Mouse (Mus musculus): ENCODE measurements around the gene Sarm1.
"Not testable (repeated sequence)": the region's sequence is repeated elsewhere in the genome, so short reads cannot be mapped to it uniquely, and the experiment has no call there.

The Sarm1 gene

DNA sequence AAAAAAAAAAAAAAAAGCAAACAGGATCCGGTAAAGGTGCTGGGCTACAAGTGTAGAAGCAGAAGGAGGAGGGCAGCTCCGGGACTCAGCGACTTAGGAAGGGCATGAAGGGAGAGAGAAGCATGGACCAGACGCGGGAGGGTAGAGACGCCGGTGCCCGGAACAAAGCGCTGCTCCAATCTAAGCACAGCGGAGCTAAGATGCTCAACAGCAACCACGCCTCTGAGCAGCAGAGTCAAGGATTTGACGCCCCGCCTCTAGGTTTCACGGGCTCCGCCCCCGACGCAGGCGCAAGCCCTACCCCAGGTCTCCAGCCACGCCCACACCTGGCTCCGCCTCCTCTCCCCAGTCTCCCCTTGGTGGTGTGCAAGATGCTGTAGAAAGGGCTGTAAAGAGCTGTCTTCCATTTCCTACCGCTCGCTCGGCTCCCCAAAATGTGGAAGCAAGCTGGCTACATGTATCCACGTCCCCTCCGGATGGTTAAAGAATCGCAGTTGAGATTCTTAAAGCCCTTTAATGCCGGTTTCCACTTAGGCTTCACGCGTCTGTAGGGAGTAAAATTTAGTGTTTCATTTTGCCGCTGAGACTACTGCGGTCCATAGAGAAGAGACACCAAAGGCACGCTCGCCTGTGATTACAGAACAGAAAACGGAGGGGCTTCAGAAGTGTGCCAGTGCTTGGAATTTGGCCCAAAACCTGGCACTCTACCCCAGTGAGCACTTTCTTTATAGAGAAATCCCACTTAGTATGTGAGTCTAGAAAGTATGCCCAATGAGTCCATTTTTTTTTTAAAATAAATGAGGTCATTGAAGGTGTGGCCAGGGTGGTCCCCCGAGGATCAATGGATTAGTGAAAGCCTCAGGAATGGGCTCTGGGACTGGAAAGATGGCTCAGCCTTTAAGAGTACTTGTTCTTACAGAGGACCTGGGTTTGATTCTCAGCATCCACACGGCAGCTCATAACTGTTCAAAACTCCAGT lies at the start of gene Sarm1:
TSS of gene Sarm1 (minus strand) at position 211 of the 979 bp plus-strand sequence.
- peak; percentile 91 for DNase-seq

- no peak for DNase-seq
Measured at GRCm38 (mm10) chr11:78545181-78545580, 47.6 kb upstream of the Sarm1 start.

DNA sequence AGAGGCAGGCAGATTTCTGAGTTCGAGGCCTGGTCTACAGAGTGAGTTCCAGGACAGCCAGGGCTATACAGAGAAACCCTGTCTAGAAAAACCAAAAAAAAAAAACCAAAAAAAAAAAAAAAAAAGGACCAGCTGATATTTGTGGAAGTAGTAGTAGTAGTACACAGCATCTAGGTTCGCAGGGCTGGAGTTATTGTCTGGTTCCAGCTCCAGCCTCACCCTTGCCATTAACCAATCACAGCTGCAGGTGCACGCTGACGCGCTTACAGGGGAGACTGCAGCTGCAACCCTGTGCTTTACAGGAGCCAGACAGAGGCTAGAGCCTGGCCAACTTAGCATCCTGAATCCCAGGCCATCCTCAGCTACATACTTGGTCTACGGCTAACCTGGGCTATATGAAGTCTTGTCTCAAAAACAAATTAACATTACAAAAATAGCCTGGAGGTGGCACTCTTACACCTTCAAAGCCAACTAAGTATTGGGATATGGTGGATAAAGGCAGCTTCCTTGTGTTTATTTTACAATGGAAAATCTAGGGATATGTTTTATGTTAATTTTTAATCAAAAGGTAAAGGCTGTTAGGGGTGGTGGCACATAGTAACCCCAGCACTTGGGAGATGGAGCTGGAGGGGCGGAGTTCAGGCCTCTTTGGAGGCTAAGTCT lies 47.0 kb upstream of the Sarm1 start:
- DNase-seq = no peak

DNA sequence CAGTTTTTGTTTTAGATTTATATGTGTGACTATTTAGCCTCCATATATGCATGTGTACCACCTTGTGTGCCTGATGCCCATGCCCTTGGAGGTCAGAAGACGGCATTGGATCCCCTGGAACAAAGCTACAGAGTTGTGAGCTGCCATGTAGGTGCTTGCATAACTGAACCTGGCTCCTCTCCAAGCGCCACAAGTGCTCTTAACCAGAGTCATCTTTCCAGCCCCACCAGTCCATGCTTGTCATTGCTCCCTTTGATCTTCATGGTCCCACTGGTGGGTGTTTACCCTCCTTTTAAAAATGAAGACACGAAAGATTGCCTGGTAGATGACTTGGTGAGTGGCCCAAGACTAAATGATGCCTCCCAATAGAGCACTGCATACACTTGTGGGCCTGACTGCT lies 42.8 kb upstream of the Sarm1 start:
- DNase-seq = no peak

GRCm38 (mm10) chr11:78536690-78537084 lies 39.1 kb upstream of the Sarm1 start:
- no peak for DNase-seq

DNA sequence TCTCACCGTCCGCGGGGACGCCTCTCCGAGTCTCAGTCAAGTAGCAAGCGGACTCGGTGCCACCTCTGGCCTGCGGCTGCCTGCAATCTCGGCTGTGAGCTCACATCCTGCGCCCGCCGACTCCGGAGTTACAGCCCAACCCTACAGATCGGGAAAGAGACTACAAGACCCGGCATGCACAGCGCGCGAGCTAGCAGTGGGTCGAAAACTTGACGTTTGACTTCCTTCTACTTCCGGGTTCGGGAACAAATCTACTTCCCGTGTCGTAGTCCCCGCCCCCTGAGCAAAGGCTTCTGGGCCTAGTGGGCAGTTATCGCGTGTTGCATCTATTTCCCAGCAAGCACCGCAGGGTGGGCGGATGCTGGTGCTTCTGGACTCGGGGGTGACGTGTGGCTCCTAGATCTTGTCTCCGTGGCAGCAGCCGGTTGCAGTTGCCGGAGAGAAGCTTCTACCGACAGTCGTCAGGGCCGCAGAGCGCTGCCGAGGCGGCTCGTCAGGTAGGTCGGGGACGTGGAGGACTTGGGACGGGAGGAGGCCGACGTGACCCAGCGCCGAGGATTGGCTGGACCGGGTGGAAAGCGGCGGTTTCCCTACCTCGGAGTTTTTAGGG lies 38.6 kb upstream of the Sarm1 start, which contains the start of the genes Tnfaip1 and Ift20:
TSS of gene Tnfaip1 (minus strand) at position 253 of the 610 bp plus-strand sequence.
TSS of gene Ift20 (plus strand) at position 282 of the 610 bp plus-strand sequence.
- peak; percentile 99 for DNase-seq

GRCm38 (mm10) chr11:78535376-78536079 lies 38.0 kb upstream of the Sarm1 start:
- peak; percentile 72 for DNase-seq

DNA sequence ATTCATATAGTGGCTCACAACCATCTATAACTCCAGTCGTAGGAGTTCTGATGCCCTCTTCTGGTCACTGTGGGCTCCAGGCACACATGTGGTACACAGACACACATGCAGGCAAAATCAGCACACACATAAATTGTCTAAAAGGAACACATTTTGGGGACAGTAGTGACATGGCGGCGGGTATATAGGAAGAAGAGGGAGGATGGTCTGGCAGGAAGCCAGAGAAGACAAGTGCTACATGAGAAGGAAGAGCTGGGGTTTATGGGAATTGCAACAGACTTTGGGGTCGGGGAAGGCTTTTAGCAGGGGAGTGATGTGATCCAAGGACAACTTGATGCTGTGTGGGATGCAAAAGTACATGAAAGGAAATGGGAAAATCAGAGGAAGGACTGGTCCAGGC lies 37.0 kb upstream of the Sarm1 start:
- no peak for DNase-seq

DNA sequence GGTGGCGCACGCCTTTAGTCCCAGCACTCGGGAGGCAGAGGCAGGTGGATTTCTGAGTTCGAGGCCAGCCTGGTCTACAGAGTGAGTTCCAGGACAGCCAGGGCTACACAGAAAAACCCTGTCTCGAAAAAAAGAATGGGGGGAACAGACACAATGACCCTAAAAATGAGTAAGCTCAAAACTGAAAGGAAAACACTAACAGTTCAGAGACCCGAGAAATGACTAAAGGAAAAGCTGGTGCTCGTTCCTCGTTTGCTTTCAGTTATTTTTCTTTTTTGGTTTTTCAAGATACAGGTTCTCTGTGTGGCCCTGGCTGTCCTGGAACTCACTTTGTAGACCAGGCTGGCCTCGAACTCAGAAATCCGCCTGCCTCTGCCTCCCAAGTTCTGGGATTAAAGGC lies 34.0 kb upstream of the Sarm1 start:
- not testable (repeated sequence) for DNase-seq

DNA sequence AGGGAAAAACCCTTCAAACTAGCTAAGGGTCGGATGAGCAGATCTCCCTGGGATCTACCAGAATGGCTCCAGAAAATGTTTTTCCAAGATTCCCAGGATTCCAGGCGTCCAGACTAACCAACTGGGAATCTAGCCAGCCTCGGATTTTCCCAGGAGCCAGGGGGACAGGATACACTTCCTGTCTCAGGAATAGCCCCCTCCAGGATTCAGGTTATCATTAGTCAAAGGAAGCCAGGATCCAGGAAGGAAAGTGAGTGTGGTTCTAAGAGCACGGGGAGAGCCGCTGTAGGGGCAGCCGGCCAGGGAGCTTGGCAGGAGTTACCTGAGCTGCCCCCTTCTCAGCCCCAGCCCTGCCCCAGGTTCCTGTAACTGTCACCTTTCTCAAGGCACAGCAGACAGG lies 33.5 kb upstream of the Sarm1 start:
- DNase-seq = peak; percentile 64

DNA sequence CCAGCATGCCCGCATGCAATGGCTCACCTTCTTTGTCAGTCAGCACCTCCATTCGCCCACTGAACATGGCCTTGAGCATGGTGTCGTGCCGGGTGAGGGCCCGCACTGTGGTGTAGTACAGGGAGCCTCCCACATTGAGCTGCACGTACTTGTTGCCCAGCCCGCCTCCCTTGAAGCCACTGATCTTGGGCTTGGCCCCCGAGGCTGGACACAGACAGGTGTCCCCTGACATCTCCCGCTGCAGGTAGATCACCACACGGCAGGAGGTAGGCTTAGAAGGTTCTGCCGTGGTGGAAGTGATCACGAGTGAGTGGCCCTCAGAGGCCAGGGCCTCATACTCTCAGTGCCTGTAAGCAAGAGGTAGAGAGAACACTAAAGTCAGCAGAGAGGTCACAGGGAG lies 32.4 kb upstream of the Sarm1 start:
- no peak for DNase-seq

DNA sequence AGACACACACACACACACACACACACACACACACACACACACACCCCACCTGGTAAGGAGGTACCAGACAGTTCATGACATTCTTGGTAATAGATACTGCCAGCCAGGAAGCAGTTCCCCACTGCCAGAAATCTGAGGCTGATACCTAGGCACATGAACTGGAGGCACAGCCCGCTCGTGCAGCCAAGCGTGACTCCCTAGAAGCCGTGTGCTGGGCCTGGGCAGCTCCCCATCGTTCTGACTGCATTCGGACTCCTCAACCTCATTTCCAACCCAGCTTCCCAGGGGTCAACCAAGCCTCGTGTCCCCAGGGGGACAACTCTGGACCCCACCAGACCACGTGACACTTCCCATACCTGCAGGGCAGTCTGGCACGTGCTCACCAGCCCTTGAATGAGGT lies 31.2 kb upstream of the Sarm1 start:
- no peak for DNase-seq

- DNase-seq = no peak
Measured at GRCm38 (mm10) chr11:78524838-78525237, 27.3 kb upstream of the Sarm1 start.

GRCm38 (mm10) chr11:78523241-78523955 lies 25.8 kb upstream of the Sarm1 start:
- no peak for DNase-seq

GRCm38 (mm10) chr11:78522481-78522997 lies 25.0 kb upstream of the Sarm1 start:
- peak; percentile 62 for DNase-seq

- no peak for DNase-seq
Measured at GRCm38 (mm10) chr11:78521880-78522279, 24.3 kb upstream of the Sarm1 start.

DNA sequence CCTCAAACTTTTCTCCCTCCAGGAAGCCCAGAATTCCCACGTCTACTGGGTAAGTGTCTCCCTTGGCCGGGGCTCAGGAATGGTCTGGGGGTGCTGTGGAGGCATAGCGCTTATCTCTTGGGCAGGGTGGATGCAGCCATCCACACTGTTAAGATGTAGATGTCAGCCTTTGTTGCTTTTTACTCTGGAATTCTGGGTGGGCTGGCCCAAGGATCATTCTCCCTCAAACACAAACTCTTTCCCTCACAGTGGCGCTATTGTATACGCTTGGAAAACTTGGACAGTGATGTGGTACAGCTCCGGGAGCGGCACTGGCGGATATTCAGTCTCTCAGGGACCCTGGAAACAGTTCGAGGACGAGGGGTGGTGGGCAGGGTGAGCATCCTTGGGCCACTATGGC lies 21.4 kb upstream of the Sarm1 start:
- DNase-seq = no peak

- no peak for DNase-seq
Measured at GRCm38 (mm10) chr11:78515549-78516325, 18.2 kb upstream of the Sarm1 start.

DNA sequence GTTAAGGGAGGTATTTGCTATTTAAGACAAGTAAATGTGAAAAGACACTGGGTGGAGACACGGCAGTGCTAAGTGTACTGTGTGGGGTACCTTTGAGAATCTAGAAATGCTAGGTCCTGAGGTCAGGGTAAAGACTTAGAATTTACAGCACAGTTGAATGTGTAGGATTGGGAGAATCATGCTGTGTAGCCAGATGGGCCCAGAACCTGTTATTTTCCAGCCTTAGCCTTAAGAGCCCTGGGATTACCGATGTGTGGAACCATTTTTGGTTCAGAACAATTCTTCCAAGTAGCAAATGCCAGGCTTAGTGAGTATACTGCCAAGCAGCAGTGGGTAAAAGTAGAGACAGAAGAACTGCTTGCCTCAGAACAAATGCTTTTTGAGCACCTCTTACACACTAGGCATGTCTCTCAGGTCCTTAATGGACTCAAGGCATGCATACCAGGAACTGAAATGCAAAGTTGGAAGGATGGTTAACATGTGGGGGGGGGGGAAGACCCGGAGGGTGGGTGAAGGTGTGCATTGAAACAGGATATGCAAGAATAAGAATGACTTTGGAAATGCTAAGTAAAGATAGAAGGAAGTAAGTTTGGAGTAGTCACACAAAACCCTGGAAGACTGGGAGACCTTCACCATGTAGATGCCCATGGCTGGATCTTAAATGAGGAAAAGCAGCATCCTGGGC lies 15.7 kb upstream of the Sarm1 start:
- DNase-seq = no peak
